Mouse (Mus musculus): ENCODE measurements around the gene Lemd1.

- TF ChIP-seq GATA1 (IDR thresholded peaks at IDR 0.05; ENCODE audit: low read length) (no peak), TAL1 (IDR thresholded peaks at IDR 0.05; ENCODE audit: low read length) (no peak)
These were observed 30.9 kb downstream of the Lemd1 start for GRCm38 (mm10) chr1:132222166-132222565.
